Mouse (Mus musculus) ES-Bruce4 (cell line): ENCODE data around the gene Olfr707. TPM values are rescaled to one million over a fixed set of nuclear protein-coding genes. Genes with fewer than 3 reads are reported as not detected.

ENCODE experiments used
- H3K27ac ChIP-seq: 2 replicates; pipeline ENCODE4 v1.5.1; 2012; ENCODE audit warnings: low read length, inconsistent platforms; ENCODE audit not compliant: insufficient read depth
- H3K27me3 ChIP-seq: 2 replicates; pipeline ENCODE4 v1.6.1; 2012; ENCODE audit warnings: mild to moderate bottlenecking, low read length, inconsistent platforms; ENCODE audit not compliant: control insufficient read depth, poor library complexity, insufficient read depth, severe bottlenecking
- H3K36me3 ChIP-seq: 2 replicates; pipeline ENCODE4 v1.6.1; 2012; ENCODE audit warnings: inconsistent platforms, mild to moderate bottlenecking, low read length, moderate library complexity; ENCODE audit not compliant: control insufficient read depth, poor library complexity, insufficient read depth, severe bottlenecking
- H3K4me1 ChIP-seq: one replicate; pipeline ENCODE4 v1.8.1; 2011; ENCODE audit warnings: low read length; ENCODE audit not compliant: control insufficient read depth, insufficient read depth
- H3K4me3 ChIP-seq: 2 replicates; pipeline ENCODE4 v1.5.1; 2011; ENCODE audit warnings: low read depth, mild to moderate bottlenecking, low read length
- H3K9ac ChIP-seq: 2 replicates; pipeline ENCODE4 v1.6.1; 2012; ENCODE audit warnings: low read depth, mild to moderate bottlenecking, inconsistent platforms; ENCODE audit not compliant: poor library complexity, severe bottlenecking
- H3K9me3 ChIP-seq: replicated peaks from 2 replicates; pipeline ENCODE4 v1.6.1; 2012; ENCODE audit warnings: mild to moderate bottlenecking, low read length, inconsistent platforms; ENCODE audit not compliant: control insufficient read depth, poor library complexity, insufficient read depth, severe bottlenecking
- CTCF ChIP-seq: IDR thresholded peaks from one replicate; pipeline ENCODE4 v1.8.1; 2011; ENCODE audit warnings: low read depth, low read length
- EP300 ChIP-seq: IDR thresholded peaks from 2 replicates; pipeline ENCODE4 v1.6.1; 2011; ENCODE audit warnings: low read depth, low read length; ENCODE audit not compliant: insufficient read depth
- POLR2A ChIP-seq: IDR thresholded peaks from one replicate; pipeline ENCODE4 v1.8.1; 2011; ENCODE audit warnings: low read length; ENCODE audit not compliant: insufficient read depth
- polyA plus RNA-seq: library from polyadenylated mRNA; stranded (reverse); fragments of >200 nt; gene quantifications from 2 replicates; pipeline ENCODE4 v1.2.4, GENCODE M21; 2011; ENCODE audit warnings: low read depth; ENCODE audit not compliant: missing spikeins, insufficient read depth, insufficient read length

Olfr707 gene
- polyA plus RNA-seq, 1 experiment, result not detected

DNA sequence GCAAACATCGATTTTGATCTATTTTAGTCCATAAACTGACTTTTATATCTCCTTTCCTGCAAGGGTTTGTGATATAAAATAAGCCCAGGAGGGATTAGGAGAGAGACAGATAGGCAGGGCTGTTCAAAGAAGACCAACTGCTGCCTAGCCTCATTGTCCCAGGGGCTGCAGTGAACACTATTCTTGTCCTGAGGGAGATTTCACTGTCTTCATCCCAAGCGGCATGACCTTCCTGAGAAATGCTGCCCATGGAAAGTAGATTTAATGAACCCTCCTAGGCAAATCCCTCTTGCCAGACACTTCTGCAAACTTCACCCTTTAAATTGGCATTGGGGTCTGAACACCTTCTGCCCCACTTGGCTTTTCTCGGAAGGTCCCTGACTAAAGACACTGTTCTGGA is 24.2 kb downstream of the Olfr707 start, which contains the start of gene Olfr705:
Gene Olfr705 (minus strand): TSS at position 101 of the 400 bp plus-strand sequence.
- TF ChIP-seq POLR2A, result no peak
- TF ChIP-seq CTCF, result no peak
- TF ChIP-seq EP300, result no peak
- no peaks in the 10 kb centered on the region for H3K9me3 ChIP-seq
- no peak within 1 kb of the TSS for H3K9ac ChIP-seq
- no peak within 1 kb of the TSS for H3K27ac ChIP-seq
- H3K36me3 ChIP-seq, result no peaks in the 10 kb centered on the region
- no peaks in the 10 kb centered on the region for H3K4me1 ChIP-seq
- no peak within 1 kb of the TSS for H3K4me3 ChIP-seq
- no peaks in the 10 kb centered on the region for H3K27me3 ChIP-seq

DNA sequence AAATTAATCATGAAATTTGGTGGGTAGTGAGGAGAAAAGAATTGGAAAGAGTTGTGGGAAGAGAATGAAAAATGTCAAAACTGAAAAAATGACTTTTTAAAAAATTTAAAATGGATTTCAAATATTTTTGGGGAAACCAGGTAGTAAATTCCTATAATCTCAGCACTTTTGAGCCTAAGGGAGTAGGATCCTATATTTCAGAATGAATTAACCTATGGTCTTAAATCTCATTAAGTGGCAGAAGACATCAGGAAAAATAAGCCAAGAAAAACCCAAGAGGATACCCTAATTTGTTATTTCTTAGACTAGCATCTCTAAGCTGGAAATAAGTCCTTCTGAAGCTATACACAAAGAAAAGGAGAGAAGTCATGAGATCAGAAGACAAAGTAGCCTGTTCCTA is 38.2 kb downstream of the Olfr707 start, which contains the start of gene Olfr704:
Gene Olfr704 (plus strand): TSS at position 301 of the 400 bp plus-strand sequence.
- no peak within 1 kb of the TSS for H3K4me3 ChIP-seq
- H3K9ac ChIP-seq, result no peak within 1 kb of the TSS
- no peaks in the 10 kb centered on the region for H3K4me1 ChIP-seq
- H3K27ac ChIP-seq, result no peak within 1 kb of the TSS
- no peak for TF ChIP-seq CTCF
- TF ChIP-seq EP300, result no peak
- no peak for TF ChIP-seq POLR2A
- H3K27me3 ChIP-seq, result no peaks in the 10 kb centered on the region
- H3K36me3 ChIP-seq, result no peaks in the 10 kb centered on the region
- H3K9me3 ChIP-seq, result no peaks in the 10 kb centered on the region

DNA sequence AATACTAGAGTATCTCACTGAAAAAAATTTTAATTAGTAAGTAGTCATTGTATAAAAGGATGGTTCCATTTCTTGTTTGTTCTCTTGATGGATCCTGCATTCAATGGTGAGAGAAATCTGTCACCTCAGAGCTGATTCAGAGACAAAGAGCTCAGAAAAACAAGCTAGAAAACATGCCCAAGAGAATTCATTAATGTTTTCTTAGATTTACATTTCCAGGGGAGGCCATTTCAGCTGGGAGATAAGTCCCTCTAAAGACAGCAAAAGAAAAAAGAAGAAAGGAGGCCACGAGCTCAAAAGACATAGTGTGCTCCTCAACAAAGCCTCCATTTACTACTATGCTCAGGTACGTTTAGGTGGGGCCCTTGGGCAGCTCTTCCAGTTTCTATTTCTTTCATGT is 58.0 kb downstream of the Olfr707 start, which contains the start of gene Olfr703:
Gene Olfr703 (plus strand): TSS at position 301 of the 400 bp plus-strand sequence.
- H3K4me1 ChIP-seq, result no peaks in the 10 kb centered on the region
- no peak within 1 kb of the TSS for H3K9ac ChIP-seq
- no peak within 1 kb of the TSS for H3K27ac ChIP-seq
- no peak for TF ChIP-seq EP300
- TF ChIP-seq POLR2A, result no peak
- no peak for TF ChIP-seq CTCF
- H3K27me3 ChIP-seq, result no peaks in the 10 kb centered on the region
- no peaks in the 10 kb centered on the region for H3K36me3 ChIP-seq
- no peaks in the 10 kb centered on the region for H3K9me3 ChIP-seq
- no peak within 1 kb of the TSS for H3K4me3 ChIP-seq

Other genes starting within 250 kb of the Olfr707 start
- gene Olfr693, start 220.7 kb downstream of the Olfr707 start, polyA plus RNA-seq, result not detected in 2 replicates
- gene Olfr694, start 209.4 kb downstream of the Olfr707 start, polyA plus RNA-seq, result not detected in 2 replicates
- gene Olfr695, start 184.8 kb downstream of the Olfr707 start, polyA plus RNA-seq, result not detected in 2 replicates
- not detected in 2 replicates for gene Olfr697, start 158.8 kb downstream of the Olfr707 start, polyA plus RNA-seq
- gene Olfr698, start 145.8 kb downstream of the Olfr707 start, polyA plus RNA-seq, result not detected in 2 replicates
- gene Olfr699, start 108.0 kb downstream of the Olfr707 start, polyA plus RNA-seq, result not detected in 2 replicates
- gene Olfr700, start 92.4 kb downstream of the Olfr707 start, polyA plus RNA-seq, result not detected in 2 replicates
- not detected in 2 replicates for gene Olfr701, start 87.1 kb downstream of the Olfr707 start, polyA plus RNA-seq
- not detected in 2 replicates for gene Olfr702, start 67.3 kb downstream of the Olfr707 start, polyA plus RNA-seq
- gene Olfr703, start 57.9 kb downstream of the Olfr707 start, polyA plus RNA-seq, result not detected in 2 replicates
- not detected in 2 replicates for gene Olfr704, start 38.1 kb downstream of the Olfr707 start, polyA plus RNA-seq
- gene Olfr705, start 24.4 kb downstream of the Olfr707 start, polyA plus RNA-seq, result not detected in 2 replicates
- not detected in 2 replicates for gene Olfr706, start 13.1 kb downstream of the Olfr707 start, polyA plus RNA-seq
- not detected in 2 replicates for gene Olfr1532-ps1, start 6.8 kb upstream of the Olfr707 start, polyA plus RNA-seq
- not detected in 2 replicates for gene Olfr709-ps1, start 31.0 kb upstream of the Olfr707 start, polyA plus RNA-seq
- not detected in 2 replicates for gene Olfr710, start 47.1 kb upstream of the Olfr707 start, polyA plus RNA-seq
- gene Olfr6, start 62.7 kb upstream of the Olfr707 start, polyA plus RNA-seq, result not detected in 2 replicates
- not detected in 2 replicates for gene Olfr711, start 74.2 kb upstream of the Olfr707 start, polyA plus RNA-seq
- gene Olfr2, start 104.8 kb upstream of the Olfr707 start, polyA plus RNA-seq, result 0.11 TPM in 1 of 2 replicates, not detected in the other
- 0.09 TPM in 1 of 2 replicates, not detected in the other for gene Olfr713, start 129.9 kb upstream of the Olfr707 start, polyA plus RNA-seq
- gene Olfr714, start 169.7 kb upstream of the Olfr707 start, polyA plus RNA-seq, result not detected in 2 replicates
- not detected in 2 replicates for gene Olfr17, start 192.0 kb upstream of the Olfr707 start, polyA plus RNA-seq
- gene Olfr715b, start 209.1 kb upstream of the Olfr707 start, polyA plus RNA-seq, result not detected in 2 replicates
- gene Olfr715, start 229.8 kb upstream of the Olfr707 start, polyA plus RNA-seq, result not detected in 2 replicates
- gene Olfr716, start 237.1 kb upstream of the Olfr707 start, polyA plus RNA-seq, result not detected in 2 replicates